Mouse (Mus musculus) hindbrain, embryonic 16.5 days (tissue): ENCODE measurements at regions not wholly inside any gene's neighbourhood (a gene's known extent, or its start where the extent isn't known, plus 50 kb on each side); places are given as distances from the start of the nearest gene placed in this dataset.

ENCODE experiments used
- ATAC-seq: fragments of 200-750 bp; cut with Nextera tagmentation; 2 replicates; pipeline ENCODE4 v1.8.0; 2017; ENCODE audit warnings: moderate TSS enrichment, moderate library complexity
- H3K27ac ChIP-seq: fragments of 300-500 bp; sonication (generic); 2 replicates; pipeline ENCODE4 v1.5.1; 2014; ENCODE audit warnings: low read depth, mild to moderate bottlenecking, control low read depth, low read length, moderate library complexity
- H3K27me3 ChIP-seq: fragments of 300-500 bp; sonication (generic); replicated peaks from 2 replicates; pipeline ENCODE4 v1.6.1; 2014; ENCODE audit warnings: low read length; ENCODE audit not compliant: control insufficient read depth, insufficient read depth
- H3K36me3 ChIP-seq: fragments of 300-500 bp; sonication (generic); 2 replicates; pipeline ENCODE4 v1.6.1; 2014; ENCODE audit warnings: mild to moderate bottlenecking, low read length, moderate library complexity, mixed read lengths; ENCODE audit not compliant: control insufficient read depth, insufficient read depth
- H3K4me1 ChIP-seq: fragments of 300-500 bp; sonication (generic); 2 replicates; pipeline ENCODE4 v1.6.1; 2014; ENCODE audit warnings: low read depth, low read length; ENCODE audit not compliant: control insufficient read depth, insufficient read depth
- H3K4me2 ChIP-seq: fragments of 300-500 bp; sonication (generic); 2 replicates; pipeline ENCODE4 v1.6.1; 2014; ENCODE audit warnings: mild to moderate bottlenecking, low read length, control low read depth, moderate library complexity
- H3K4me3 ChIP-seq: fragments of 300-500 bp; sonication (generic); 2 replicates; pipeline ENCODE4 v1.5.1; 2014; ENCODE audit warnings: mild to moderate bottlenecking, low read length, control low read depth, moderate library complexity
- H3K9ac ChIP-seq: fragments of 300-500 bp; sonication (generic); 2 replicates; pipeline ENCODE4 v1.6.1; 2014; ENCODE audit warnings: low read depth, mild to moderate bottlenecking, control low read depth, low read length, moderate library complexity
- H3K9me3 ChIP-seq: fragments of 300-500 bp; sonication (generic); 2 replicates; pipeline ENCODE4 v1.6.1; 2014; ENCODE audit warnings: mild to moderate bottlenecking, low read length, moderate library complexity; ENCODE audit not compliant: control insufficient read depth
- WGBS: fragments of 180-500 bp; shearing (Covaris S2); extraction: QIAGEN DNeasy Blood & Tissue Kit; methylation state at CpG from one replicate; pipeline ENCODE4 v1.1.7; 2014; 5-methylcytosine and 5-hydroxymethylcytosine counted together

DNA sequence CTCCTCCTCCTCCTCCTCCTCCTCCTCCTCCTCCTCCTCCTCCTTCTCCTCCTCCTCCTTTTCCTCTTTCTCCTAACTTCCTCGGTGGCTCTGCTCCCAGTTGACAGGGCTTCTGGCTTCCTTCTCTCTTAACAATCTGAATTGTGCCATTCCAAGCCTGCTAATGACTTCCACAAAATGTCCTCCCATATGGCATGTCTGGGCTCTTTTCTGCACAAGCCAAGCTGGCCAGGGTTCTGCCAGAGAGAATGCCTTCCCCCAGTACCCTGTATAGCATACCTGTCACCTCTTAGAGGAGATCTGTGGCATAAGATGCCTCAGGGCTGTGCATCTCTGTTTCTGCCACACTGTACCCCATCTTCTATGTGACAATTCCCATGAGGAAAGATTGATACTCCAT, 70.0 kb upstream of the B3gat1 start:
- Histone ChIP-seq H3K27ac (no peak overlapping the region), H3K4me2 (no peak overlapping the region), H3K4me3 (no peak overlapping the region), H3K9ac (no peak overlapping the region), H3K4me1 (no peaks in the 10 kb centered on the region), H3K9me3 (no peaks in the 10 kb centered on the region), H3K27me3 (no peaks in the 10 kb centered on the region), H3K36me3 (no peaks in the 10 kb centered on the region)
- 63% methylated on average over 1 of the region's 1 CpGs for WGBS
- no peak for ATAC-seq

DNA sequence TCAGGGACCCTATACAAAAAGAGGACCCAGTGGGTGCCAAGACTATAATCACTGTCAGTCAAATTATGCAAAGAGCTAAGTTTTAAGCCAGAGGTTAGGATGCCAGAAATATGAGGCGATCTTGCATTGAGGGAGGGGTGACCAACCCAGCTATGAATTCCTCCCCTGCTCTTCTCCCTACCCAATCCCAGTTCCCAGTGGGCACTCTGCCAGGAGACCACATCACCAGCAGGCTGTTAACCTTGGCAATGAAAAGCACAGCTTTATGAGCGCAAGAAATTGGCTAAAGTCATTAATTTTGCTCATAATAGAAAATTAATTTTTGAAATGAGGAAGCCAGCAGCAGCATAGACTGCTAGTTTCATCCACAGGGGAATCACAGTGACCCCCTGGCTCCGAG, 65.7 kb upstream of the B3gat1 start:
- no peak overlapping the region for H3K27ac ChIP-seq
- peak; percentile 67 for ATAC-seq
- no peak overlapping the region for H3K4me3 ChIP-seq
- WGBS = 55% methylated on average over 3 of the region's 3 CpGs
- no peaks in the 10 kb centered on the region for H3K36me3 ChIP-seq
- H3K27me3 ChIP-seq = no peaks in the 10 kb centered on the region
- H3K4me2 ChIP-seq = no peak overlapping the region
- no peak overlapping the region for H3K9ac ChIP-seq
- no peaks in the 10 kb centered on the region for H3K4me1 ChIP-seq
- no peaks in the 10 kb centered on the region for H3K9me3 ChIP-seq

DNA sequence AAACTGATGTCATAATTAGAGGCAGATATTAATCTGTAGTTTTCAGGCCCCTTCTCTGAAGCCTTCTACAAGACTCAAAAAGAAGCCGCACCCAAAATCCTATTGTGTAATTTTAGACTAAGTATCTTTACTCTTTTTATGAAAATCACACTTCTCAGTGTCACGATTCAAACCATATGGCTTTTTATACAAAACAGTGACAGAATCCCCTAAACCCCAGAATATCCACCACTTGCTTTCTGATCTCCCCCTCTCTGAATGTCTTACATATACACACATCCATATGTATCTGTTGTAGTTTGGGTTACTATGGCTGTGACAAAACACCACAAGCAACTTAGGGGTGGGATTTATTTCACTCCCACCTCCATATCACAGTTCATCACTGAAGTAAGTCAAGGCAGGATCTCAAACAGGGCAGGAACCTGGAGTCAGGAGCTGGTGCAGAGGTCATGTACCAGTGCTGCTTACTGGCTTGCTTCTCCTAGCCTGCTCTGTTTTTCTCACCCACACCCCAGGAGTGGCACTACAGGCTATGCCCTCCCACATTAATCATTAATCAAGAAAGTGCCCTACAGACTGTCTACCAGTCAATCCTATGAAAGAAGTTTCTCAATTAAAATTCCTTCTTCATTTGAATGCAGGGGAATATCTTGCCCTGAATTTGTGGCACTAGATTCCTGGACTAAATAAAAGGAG, 59.3 kb upstream of the B3gat1 start:
- Histone ChIP-seq H3K27ac (no peak overlapping the region), H3K4me2 (no peak overlapping the region), H3K4me1 (no peaks in the 10 kb centered on the region), H3K36me3 (no peaks in the 10 kb centered on the region), H3K4me3 (no peak overlapping the region), H3K9ac (no peak overlapping the region), H3K27me3 (no peaks in the 10 kb centered on the region), H3K9me3 (no peaks in the 10 kb centered on the region)
- no peak for ATAC-seq
- WGBS = 89% methylated on average over 2 of the region's 2 CpGs

DNA sequence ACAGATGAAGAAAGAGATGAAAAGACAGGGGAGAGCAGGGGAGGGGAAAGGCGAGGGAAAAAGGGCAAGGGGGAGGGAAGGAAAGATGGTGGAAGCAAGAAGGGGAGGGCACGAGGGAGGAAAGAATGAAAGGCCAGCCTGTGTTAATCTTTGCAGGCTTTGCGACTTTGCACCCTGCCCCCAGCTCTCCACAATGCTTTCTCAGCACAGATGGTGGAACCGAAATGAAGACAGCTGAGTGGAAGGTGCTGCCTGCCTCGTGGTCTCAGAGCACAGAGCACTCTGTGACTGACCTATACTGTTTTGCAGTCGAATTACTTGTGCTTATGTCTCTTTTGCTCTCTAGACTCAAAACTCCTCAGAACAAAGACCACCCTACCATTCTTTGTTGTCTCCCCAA, 55.2 kb upstream of the B3gat1 start:
- Histone ChIP-seq H3K4me2 (no peak overlapping the region), H3K9me3 (no peaks in the 10 kb centered on the region), H3K9ac (no peak overlapping the region), H3K27me3 (no peaks in the 10 kb centered on the region), H3K4me3 (no peak overlapping the region), H3K27ac (no peak overlapping the region), H3K4me1 (no peaks in the 10 kb centered on the region), H3K36me3 (no peaks in the 10 kb centered on the region)
- WGBS = 18% methylated on average over 6 of the region's 6 CpGs
- peak; percentile 65; the same call in 1 of the 2 replicates for ATAC-seq

- WGBS = 61% methylated on average over 1 of the region's 1 CpGs
Observed at GRCm38 (mm10) chr9:26681516-26681915, 52.0 kb upstream of the B3gat1 start.

More at GRCm38 (mm10) chr9:26681516-26681915, 52.0 kb upstream of the B3gat1 start:
- H3K4me3 ChIP-seq = no peak overlapping the region
- H3K9me3 ChIP-seq = no peaks in the 10 kb centered on the region
- no peak overlapping the region for H3K9ac ChIP-seq
- H3K36me3 ChIP-seq = no peaks in the 10 kb centered on the region
- H3K4me2 ChIP-seq = no peak overlapping the region
- no peak overlapping the region for H3K27ac ChIP-seq
- no peaks in the 10 kb centered on the region for H3K4me1 ChIP-seq
- no peaks in the 10 kb centered on the region for H3K27me3 ChIP-seq
- ATAC-seq = no peak
